Mouse (Mus musculus): ENCODE results near the gene Ehd1. TPM values are rescaled to one million over a fixed set of nuclear protein-coding genes. Genes with fewer than 3 reads are reported as not detected.

Ehd1 gene
- polyA plus RNA-seq, 1 experiment from 2014 or later: 177 TPM

DNA sequence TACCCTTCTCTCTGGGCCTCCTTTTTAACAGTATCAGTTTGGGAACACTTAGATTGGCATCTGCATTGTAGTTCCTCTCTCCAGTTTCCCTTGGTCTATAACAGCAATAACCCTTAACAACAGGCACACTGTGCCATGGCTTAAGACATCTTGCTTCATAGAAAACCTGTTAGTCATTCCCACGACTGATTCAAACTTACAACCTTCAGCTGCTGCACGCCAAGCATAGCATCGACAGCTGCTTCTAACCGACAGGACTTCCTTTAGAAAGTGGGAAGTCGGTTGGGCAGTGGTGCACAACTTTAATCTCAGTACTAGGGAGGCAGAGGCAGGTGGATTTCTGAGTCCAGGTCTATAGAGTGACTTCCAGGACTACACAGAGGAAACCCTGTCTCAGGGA lies 54.7 kb downstream of the Ehd1 start:
- H3K36me3 ChIP-seq (ENCODE audit: control insufficient read depth, insufficient read depth): peaks cover 2% of the 10 kb centered on the region; the same call in 1 of the 2 replicates
- no peak for TF ChIP-seq CTCF (IDR thresholded peaks at IDR 0.05; ENCODE audit: low read depth)
- no peaks in the 10 kb centered on the region for H3K4me1 ChIP-seq (replicated peaks; ENCODE audit: control insufficient read depth, insufficient read depth, low read length)
- no peaks in the 10 kb centered on the region for H3K9me3 ChIP-seq (ENCODE audit: control insufficient read depth)
- no peak overlapping the region for H3K27ac ChIP-seq (ENCODE audit: low read depth, low read length)
- no peak overlapping the region for H3K9ac ChIP-seq (ENCODE audit: low read depth, low read length)
- H3K27me3 ChIP-seq (replicated peaks; ENCODE audit: control insufficient read depth, insufficient read depth, low read length): no peaks in the 10 kb centered on the region
- 45% methylated on average over 5 of the region's 5 CpGs for WGBS
- peak overlapping the region; percentile 53 for H3K4me2 ChIP-seq (replicated peaks; ENCODE audit: low read depth)
- no peak overlapping the region for H3K4me3 ChIP-seq (ENCODE audit: low read depth, low read length)
- no peak for ATAC-seq

DNA sequence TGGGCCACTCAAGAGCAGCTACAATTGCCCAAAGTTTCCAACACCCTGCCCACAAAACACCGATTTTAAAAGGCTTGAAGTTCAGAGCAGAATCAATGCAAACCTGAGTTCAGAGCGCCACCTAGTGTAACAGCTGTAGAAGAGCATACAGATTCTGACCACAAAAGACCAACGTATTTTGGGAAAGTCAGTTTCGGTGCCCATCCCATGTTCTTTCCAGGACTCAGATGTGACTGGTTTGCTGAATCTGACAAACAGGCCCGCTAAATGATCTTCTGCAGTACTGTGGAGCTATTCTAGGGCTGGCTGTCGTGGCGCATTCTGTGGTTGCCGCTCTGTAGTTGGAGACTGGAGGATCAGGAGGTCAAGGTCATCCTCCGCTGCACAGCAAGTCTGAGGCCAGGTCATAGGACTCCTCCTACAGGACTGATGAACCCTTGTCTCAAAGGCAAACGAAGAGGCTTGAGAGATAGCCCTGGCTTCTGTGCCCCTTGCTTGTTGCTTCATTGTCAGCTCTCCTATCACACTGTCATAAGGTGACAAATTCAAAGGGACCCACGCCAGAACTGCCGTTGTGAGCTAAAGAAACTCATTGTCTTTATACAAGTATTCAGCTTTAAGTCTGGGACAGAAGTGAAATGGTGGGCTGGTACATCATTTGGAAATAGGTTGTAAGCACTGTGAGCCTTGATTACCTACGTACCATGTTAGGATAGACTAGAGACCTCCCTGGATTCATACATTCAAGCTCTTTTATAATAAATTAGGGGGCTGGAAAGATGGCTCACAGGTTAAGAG lies 55.4 kb downstream of the Ehd1 start:
- no peak for ATAC-seq
- no peak overlapping the region for H3K4me3 ChIP-seq (ENCODE audit: low read depth, low read length)
- WGBS: 19% methylated on average over 13 of the region's 13 CpGs
- peak; percentile 95 for TF ChIP-seq CTCF (IDR thresholded peaks at IDR 0.05; ENCODE audit: low read depth)
- peaks cover 1% of the 10 kb centered on the region; the same call in 1 of the 2 replicates for H3K36me3 ChIP-seq (ENCODE audit: control insufficient read depth, insufficient read depth)
- no peaks in the 10 kb centered on the region for H3K4me1 ChIP-seq (replicated peaks; ENCODE audit: control insufficient read depth, insufficient read depth, low read length)
- H3K27me3 ChIP-seq (replicated peaks; ENCODE audit: control insufficient read depth, insufficient read depth, low read length): no peaks in the 10 kb centered on the region
- H3K9me3 ChIP-seq (ENCODE audit: control insufficient read depth): no peaks in the 10 kb centered on the region
- peak overlapping the region; percentile 53 for H3K4me2 ChIP-seq (replicated peaks; ENCODE audit: low read depth)
- H3K27ac ChIP-seq (ENCODE audit: low read depth, low read length): no peak overlapping the region
- no peak overlapping the region for H3K9ac ChIP-seq (ENCODE audit: low read depth, low read length)

DNA sequence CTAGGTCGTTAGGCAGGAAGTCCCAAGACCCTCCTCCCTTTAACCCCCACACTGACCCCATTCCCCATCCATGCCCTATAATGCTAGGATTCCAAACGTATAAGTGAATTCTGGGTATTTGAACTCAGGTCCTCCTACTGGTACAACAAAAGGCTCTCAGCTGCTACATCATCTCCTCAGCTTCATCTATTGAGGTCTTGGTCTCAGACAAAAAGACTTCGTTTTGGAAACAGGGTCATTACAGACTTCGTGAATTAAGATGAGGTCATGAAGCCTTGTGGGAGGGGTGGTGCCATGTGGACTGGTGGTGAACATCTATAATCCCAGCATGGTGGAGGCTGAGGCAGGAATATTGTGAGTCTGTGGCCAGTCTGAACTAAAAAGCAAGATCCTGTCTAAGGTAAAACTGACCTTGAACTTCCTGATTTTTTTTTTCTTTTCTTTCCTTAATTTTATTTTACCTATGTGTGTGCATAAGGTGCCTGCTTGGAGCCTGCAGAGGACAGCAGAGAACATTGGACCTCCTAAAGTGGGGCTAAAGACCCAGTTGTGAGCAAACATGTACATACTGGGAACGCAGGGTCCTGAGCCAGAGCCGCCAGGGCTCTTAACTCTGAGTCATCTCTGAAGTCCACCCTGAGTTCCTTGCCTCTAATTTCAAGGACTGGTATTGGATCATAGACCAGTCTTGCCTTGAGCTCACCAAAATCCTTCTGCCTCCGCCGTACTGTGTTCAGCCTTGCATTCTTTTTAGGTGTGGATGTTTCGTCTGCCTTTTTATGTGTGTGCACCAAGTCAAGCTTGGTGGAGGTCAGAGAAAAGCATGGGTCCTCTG lies 57.5 kb downstream of the Ehd1 start:
- H3K4me2 ChIP-seq (replicated peaks; ENCODE audit: low read depth): peak overlapping the region; percentile 87
- 62% methylated on average over 9 of the region's 9 CpGs for WGBS
- peaks cover 22% of the 10 kb centered on the region for H3K36me3 ChIP-seq (ENCODE audit: control insufficient read depth, insufficient read depth)
- H3K4me1 ChIP-seq (replicated peaks; ENCODE audit: control insufficient read depth, insufficient read depth, low read length): no peaks in the 10 kb centered on the region
- TF ChIP-seq CTCF (IDR thresholded peaks at IDR 0.05; ENCODE audit: low read depth): no peak
- no peak overlapping the region for H3K9ac ChIP-seq (ENCODE audit: low read depth, low read length)
- peak overlapping the region; percentile 81 for H3K4me3 ChIP-seq (ENCODE audit: low read depth, low read length)
- H3K27ac ChIP-seq (ENCODE audit: low read depth, low read length): peak overlapping the region; percentile 55
- no peaks in the 10 kb centered on the region for H3K27me3 ChIP-seq (replicated peaks; ENCODE audit: control insufficient read depth, insufficient read depth, low read length)
- ATAC-seq: 0 out of 2 replicates have a peak, but pooled peaks have one; percentile 2
- no peaks in the 10 kb centered on the region for H3K9me3 ChIP-seq (ENCODE audit: control insufficient read depth)

DNA sequence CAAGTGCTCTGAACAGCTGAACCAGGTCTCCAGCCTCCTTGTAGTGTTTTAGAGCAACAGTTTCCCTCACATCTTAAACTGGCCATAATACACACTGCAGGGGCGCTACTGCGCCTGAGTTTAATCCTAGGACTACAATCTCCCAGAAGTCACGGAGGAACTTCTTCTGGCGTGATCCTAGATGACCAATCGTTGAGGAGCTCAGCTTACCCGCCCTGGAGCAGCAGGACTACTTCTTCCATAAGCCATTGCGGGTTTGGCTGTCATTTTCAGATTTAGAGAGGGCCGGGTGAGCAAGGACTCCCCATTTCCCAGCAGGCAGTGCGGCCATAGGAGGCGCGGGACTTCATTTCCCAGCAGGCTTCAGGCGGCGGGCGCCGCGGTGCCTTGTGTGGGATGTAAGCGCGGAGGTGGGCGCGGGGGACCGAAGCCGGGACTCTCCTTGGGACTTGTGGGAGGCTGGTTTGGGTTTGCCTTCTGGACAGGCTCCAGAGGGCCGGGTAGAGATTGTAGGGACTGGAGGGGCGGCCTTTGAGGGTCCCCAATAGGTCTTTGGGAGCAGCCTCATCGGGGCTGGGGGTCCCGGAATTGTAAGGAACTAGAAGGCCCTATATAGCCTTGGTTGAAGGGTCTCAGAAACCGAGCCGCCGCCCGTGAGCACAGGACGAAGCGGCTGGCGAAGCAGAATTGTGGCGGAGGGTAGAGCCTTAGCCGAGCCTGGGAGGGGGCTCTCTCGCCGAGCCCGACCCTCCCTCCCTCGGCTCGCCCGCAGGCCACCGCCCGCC lies 58.3 kb downstream of the Ehd1 start, which contains the start of gene Men1:
Gene Men1 (plus strand): TSS at position 307 of the 785 bp plus-strand sequence.
- peak within 1 kb of the TSS; percentile 57 for H3K27ac ChIP-seq (ENCODE audit: low read depth, low read length)
- peak within 1 kb of the TSS; percentile 87 for H3K4me2 ChIP-seq (replicated peaks; ENCODE audit: low read depth)
- H3K27me3 ChIP-seq (replicated peaks; ENCODE audit: control insufficient read depth, insufficient read depth, low read length): no peaks in the 10 kb centered on the region
- ATAC-seq: peak; percentile 88
- H3K36me3 ChIP-seq (ENCODE audit: control insufficient read depth, insufficient read depth): peaks cover 31% of the 10 kb centered on the region
- TF ChIP-seq CTCF (IDR thresholded peaks at IDR 0.05; ENCODE audit: low read depth): peak; percentile 70
- WGBS: under 1% methylated on average over 43 of the region's 43 CpGs
- peak within 1 kb of the TSS; percentile 67 for H3K9ac ChIP-seq (ENCODE audit: low read depth, low read length)
- no peaks in the 10 kb centered on the region for H3K4me1 ChIP-seq (replicated peaks; ENCODE audit: control insufficient read depth, insufficient read depth, low read length)
- H3K9me3 ChIP-seq (ENCODE audit: control insufficient read depth): no peaks in the 10 kb centered on the region
- H3K4me3 ChIP-seq (ENCODE audit: low read depth, low read length): peak within 1 kb of the TSS; percentile 81

DNA sequence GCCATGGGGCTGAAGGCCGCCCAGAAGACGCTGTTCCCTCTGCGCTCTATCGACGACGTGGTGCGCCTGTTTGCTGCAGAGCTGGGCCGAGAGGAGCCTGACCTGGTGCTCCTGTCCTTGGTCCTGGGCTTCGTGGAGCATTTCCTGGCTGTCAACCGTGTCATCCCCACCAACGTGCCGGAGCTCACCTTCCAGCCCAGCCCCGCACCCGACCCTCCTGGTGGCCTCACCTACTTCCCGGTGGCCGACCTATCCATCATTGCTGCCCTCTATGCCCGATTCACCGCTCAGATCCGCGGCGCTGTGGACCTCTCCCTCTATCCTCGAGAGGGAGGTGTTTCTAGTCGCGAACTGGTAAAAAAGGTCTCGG lies 58.9 kb downstream of the Ehd1 start:
- H3K4me1 ChIP-seq (replicated peaks; ENCODE audit: control insufficient read depth, insufficient read depth, low read length): no peaks in the 10 kb centered on the region
- ATAC-seq: 0 out of 2 replicates have a peak, but pooled peaks have one; percentile 19
- peak overlapping the region; percentile 81 for H3K4me3 ChIP-seq (ENCODE audit: low read depth, low read length)
- H3K9ac ChIP-seq (ENCODE audit: low read depth, low read length): peak overlapping the region; percentile 67
- H3K27ac ChIP-seq (ENCODE audit: low read depth, low read length): peak overlapping the region; percentile 57; the same call in 1 of the 2 replicates
- peak overlapping the region; percentile 87 for H3K4me2 ChIP-seq (replicated peaks; ENCODE audit: low read depth)
- H3K27me3 ChIP-seq (replicated peaks; ENCODE audit: control insufficient read depth, insufficient read depth, low read length): no peaks in the 10 kb centered on the region
- no peaks in the 10 kb centered on the region for H3K9me3 ChIP-seq (ENCODE audit: control insufficient read depth)
- under 1% methylated on average over 24 of the region's 25 CpGs for WGBS
- TF ChIP-seq CTCF (IDR thresholded peaks at IDR 0.05; ENCODE audit: low read depth): peak; percentile 30; the same call in 1 of the 2 replicates
- peaks cover 33% of the 10 kb centered on the region for H3K36me3 ChIP-seq (ENCODE audit: control insufficient read depth, insufficient read depth)
